Mouse (Mus musculus): ENCODE measurements around the gene Kpna7.

DNA sequence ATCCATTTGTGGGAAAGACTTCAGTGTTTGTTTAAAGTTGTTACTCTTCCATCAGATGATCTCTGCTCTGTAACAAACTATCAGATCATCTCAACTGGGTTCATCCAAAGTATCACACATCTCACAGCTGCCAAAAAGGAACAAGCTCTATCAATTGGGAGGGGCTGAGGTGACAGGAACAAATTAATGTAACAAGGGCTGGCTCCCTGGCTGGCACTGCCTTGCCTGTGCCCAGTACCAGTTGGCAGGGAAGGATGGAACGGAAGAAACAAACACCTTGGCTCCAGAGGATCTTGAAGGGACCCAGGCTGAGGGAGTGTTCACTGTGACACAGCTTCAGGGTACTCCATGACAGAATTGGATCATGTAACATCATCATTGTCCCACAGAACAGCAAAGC lies 135.8 kb downstream of the Kpna7 start:
- TF ChIP-seq CTCF (IDR thresholded peaks at IDR 0.05; ENCODE audit: low read depth) (no peak), EP300 (optimal IDR thresholded peaks at IDR 0.05) (no peak)
